Mouse (Mus musculus) c-Kit-positive CD71-positive TER-119-positive erythroid progenitor cells, embryonic 14.5 days (primary cell): ENCODE data around the gene Ankrd52.

Experiments used
- DNase-seq: peaks from one replicate; pipeline ENCODE4 v3.0.0-alpha.2; 2013; ENCODE audit warnings: low spot score

Ankrd52 gene

DNA sequence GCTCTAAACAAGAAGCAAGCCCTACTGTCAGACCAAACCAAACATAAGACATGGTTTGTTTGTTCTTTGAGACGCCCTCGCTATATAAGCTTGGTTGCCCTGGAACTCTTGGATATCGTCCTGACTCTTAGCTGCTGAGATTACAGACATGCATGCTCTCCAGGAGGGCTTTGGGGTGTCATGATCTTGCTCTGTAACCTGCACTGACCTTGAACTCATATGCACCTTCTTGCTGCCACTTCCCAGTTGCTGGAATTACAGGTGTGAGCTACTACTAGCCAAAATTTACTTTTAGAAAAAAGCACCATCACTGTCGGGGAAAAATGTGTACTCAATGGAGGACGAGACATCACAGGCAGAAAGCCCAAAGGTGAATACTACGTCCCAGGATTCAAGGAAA is 7.3 kb upstream of the Ankrd52 start:
- DNase-seq, result no peak

DNA sequence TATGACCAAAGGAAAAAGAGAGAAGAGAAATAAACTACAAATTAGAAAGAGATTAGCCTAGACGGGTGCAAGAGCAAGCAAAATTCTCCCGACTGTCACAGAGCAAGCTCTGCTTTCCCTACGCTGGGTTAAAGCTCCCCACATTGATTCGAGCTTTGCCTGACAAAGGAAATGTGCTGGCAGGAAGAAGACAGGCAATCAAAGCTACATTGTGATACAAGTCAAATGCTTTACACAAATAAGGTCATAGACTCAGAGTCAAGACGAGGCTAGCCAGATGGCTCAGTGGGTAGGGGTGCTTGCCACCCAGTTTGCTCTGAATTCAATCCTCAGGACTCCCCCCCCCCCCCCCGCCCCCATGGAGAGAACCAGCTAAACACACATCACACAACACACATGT is 6.9 kb upstream of the Ankrd52 start:
- no peak for DNase-seq

DNA sequence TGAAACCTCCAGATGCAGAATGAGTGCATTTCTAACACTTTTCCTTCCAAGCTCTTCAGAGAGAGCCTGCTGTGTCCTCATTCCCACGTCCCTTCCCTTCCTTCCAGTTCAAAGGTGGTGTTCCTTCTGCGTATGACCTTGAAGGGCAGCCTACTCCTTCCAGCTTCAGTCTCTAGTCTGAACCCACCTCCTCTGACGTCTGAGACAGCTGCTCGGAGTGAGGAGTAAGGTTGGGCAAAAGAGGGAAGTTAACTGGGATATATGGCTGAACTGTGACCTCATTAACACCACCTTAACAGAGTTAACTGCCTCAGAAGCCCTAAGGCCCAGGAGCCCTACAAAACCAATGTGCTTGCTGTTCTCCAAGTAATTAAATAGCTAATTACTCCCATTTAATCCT is 6.3 kb upstream of the Ankrd52 start:
- no peak for DNase-seq

DNA sequence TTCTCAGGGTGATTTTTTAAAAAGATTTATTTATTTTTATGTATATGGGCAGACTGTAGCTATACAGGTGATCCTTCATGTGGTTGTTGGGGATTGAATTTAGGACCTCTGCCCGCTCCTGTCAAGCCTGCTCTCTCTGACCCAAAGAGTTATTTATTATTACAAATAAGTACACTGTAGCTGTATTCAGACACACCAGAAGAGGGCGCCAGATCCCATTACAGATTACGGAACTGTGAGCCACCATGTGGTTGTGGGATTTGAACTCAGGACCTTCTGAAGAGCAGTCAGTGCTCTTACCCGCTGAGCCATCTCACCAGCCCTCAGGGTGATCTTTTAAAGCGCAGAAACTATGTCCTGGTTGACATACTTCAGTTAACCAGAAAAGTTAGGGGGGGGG is 4.8 kb upstream of the Ankrd52 start:
- DNase-seq, result no peak

DNA sequence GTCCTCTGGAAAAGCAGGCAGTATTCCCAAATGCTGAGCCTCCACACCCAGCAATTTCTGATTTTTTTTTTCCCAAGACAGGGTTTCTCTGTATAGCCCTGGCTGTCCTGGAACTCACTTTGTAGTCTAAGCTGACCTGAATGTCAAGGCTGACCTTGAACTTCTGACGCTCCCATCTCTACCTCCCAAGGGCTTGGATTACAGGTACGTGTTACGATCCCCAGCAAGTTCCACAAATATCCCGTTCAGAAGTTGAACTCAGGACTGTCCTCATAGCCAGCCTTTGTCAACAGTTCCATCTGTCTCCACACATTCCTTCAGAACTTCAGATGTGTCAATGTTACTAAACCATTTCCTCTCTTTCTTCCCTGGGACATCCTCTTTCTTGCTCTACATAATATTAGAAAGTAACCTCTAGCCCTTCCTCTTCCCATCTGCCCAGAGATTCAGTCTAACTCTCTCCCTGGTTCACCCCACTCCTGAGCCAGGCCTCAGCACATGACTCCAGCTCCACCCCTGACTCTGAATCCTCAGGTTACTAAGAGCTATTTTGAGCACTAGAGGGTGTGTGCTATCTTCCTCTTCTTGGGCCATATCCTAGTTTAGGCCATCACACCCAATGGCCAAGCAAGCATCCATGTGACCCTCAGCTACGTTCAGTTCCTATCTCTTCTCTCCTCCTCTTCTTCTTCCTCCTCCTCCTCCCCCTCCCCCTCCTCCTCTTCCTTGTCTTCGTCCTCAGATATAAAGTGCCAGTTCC is 3.7 kb upstream of the Ankrd52 start:
- DNase-seq, result no peak

DNA sequence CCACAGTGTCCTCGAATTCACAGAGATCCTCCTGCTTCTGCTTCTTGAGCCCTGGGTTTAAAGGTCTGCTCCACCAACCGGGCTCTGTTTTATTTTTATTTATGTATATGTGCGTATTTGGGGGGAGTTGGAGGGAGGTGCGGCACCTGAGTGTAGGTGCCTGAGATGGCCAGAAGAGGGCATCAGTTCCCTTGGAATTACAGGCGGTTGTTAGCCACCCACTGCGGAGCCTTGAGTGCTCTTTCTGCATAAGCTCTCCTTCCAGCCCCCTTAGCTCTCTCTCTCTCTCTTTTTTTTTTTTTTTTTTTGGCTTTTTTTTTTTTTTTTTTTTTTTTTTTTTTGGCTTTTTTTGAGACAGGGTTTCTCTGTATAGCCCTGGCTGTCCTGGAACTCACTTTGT is 2.5 kb upstream of the Ankrd52 start:
- no peak for DNase-seq

DNA sequence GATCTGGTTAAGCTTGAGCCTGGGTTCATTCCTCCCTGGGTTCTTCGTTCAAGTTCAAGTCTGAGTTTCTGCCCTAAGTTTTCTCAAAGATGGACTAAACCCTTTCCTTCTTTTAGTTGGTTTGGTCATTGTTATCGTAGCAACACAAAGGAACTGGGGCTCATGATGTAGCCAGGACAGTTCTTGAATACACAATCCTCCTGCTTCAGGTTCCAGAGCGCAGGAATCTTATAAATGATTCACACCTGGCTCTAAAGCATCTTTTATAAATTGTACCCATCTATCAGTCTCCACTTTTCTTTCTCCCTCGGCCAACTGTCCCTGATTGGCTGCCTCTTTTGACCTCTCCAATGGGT is 838 bp upstream of the Ankrd52 start:
- DNase-seq, result no peak

DNA sequence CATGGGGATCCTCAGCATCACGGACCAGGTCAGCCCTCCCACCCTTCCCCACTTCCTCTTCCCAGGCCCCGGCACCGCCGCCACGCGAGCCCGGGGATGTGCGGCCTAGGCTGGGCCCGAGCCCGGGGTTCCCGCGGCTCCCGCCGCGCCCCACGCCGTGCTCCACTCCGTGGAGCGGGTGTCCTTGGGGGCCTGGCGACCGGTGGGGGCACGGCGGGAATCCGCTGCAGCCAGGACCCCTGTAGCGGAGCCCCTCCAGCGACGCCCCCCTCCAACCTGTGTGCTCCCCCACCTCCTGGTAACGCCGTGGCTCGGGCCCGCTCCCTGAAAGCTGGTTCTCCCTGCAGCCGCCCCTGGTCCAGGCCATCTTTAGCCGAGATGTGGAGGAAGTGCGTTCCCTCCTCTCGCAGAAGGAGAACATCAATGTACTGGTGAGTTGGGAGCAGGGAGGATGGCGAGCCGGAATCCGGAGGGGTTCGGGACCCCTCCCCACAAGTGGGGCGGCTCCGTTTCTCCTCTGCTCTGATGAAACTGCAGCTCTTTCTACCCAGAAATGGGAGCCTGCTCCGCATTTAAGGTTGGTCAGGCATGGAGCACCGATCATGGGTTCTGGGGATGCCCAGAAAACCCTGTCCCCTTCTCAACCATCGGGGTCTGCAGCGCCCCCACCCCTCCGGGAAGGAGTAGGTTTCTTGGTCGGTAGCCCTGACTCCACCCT is 466 bp downstream of the Ankrd52 start:
- DNase-seq, result no peak

DNA sequence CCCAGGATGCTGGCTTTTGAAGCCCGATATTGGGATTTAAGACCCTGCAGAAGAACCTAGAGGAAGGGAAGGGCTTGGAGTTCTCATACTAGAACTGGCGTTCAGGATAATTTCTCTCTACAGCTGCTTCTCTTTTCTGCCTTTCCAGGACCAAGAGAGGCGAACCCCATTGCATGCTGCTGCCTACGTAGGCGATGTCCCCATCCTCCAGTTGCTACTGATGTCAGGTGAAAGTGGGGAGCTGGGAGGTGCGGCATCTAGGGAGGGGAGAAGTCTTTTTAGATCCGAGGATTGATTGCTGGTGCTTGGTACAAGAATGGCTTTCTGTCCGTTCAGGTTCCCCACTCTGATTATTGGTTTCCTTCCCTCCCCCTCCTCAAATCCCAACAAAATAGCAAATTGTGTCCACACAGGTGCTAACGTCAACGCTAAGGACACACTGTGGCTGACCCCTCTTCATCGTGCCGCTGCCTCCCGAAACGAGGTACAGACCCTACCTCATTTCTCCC is 1.1 kb downstream of the Ankrd52 start:
- DNase-seq, result no peak

DNA sequence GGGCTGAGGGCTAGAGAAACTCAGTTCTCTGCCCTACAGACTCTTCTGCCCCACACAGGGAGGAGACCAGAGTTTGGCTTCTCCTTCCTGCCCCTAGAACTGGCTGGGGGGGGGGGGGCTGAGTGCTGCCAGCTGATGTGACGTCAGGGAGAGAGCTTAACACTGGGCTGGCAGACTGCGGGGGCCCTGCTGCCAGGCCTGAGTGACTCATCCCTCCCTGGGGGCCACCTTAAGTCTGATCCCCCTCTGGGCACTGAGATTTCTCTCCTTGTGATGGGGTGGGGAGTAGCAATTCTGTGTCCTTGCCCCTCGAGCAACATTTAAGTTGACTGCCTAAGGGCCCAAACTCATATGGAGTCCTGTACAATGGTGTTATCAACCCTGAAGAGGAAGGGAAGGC is 1.5 kb downstream of the Ankrd52 start:
- DNase-seq, result no peak

DNA sequence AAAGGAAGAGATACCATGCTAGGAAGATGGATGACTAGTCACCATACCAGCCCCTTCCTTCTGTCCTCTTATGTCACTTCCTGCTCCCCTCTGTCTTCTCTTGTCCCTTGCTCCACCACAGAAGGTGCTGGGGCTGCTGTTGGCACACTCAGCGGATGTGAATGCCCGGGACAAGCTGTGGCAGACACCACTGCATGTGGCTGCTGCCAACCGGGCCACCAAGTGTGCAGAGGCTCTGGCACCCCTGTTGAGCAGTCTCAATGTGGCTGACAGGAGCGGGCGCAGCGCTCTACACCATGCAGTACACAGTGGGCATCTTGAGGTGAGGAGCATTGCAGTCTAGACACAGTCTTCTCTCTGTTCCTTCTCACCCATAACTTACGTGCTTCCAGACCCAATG is 2.3 kb downstream of the Ankrd52 start:
- no peak for DNase-seq

DNA sequence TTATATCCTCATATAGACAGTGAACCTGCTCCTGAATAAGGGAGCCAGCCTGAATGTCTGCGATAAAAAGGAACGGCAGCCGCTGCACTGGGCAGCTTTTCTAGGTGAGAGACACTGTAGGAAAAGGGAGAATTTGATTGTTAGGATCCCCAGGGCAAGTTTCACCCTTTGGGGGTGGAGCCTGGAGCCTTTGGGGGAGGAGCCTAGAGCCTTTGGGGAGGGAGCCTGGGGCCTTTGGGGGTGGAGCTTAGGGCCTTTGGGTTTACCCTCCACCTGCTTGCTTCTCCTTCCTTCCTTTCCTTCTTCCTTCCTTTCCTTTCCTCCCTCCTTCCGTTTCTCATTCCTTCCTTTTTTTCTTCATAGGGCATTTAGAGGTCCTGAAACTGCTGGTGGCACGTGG is 3.6 kb downstream of the Ankrd52 start:
- peak; percentile 56 for DNase-seq

DNA sequence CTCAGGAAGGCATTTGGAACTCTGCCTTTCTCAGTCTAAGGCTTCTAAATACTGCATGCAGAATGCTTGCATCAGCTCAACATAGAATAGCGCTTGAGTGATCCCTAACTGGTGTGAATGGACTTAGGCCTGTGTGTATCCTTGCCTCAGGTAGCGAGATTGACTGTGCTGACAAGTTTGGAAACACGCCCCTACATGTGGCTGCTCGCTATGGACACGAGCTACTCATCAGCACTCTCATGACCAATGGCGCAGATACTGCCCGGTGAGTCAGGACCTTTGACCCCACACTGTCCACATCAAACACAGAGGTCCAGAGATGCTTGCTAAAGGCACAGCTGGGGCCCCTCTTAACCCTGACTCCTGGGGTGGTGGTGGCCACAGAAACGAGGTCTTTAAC is 5.6 kb downstream of the Ankrd52 start:
- no peak for DNase-seq

DNA sequence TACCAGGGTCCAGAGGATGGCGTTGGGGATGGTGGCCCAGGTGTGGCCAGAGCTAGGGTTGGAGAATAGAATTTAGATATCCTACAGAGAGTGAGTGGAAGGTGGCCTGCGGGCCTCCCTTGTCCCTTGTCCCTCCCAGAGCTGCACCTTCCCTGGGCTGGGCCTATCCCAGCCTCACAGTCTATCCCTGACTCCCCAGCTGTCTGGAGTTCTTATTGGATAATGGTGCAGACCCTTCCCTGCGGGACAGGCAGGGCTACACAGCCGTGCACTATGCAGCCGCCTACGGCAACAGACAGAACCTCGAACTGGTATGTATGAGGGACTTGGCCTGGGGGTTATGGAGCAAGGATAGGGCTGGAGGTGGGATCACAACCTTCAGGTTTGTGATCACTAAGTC is 9.0 kb downstream of the Ankrd52 start:
- no peak for DNase-seq

DNA sequence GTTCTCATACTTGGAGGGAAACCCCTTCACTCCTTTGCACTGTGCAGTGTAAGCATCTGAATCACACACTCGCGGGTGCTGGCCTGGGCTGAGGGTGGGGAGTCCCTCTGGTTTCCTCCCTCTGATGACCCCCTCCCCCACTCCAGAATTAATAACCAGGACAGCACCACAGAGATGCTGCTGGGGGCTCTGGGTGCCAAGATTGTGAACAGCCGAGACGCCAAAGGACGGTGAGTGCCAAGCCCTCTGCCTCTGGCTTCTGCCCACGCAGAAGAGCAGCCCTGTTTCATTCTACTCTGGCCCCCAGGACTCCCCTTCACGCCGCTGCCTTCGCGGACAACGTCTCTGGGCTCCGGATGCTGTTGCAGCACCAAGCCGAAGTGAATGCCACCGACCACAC is 12.0 kb downstream of the Ankrd52 start:
- DNase-seq, result no peak

DNA sequence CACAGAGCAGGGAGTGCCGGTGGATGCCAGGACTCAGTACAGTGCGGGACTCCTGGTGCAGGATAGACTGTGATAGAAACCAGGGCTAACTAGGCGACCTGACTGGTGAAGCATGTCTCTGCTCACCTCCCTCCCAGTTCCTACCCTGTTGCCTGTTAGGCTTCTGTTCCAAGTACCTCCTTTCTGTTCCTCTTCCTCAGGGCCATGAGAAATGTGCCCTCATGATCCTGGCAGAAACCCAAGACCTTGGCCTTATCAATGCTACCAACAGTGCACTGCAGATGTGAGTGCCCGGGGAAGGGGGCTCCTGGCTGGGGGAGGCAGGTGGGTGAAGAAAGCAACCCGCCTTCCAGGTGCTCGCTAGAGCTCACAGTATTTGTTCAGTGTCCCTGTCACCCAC is 12.7 kb downstream of the Ankrd52 start:
- no peak for DNase-seq

DNA sequence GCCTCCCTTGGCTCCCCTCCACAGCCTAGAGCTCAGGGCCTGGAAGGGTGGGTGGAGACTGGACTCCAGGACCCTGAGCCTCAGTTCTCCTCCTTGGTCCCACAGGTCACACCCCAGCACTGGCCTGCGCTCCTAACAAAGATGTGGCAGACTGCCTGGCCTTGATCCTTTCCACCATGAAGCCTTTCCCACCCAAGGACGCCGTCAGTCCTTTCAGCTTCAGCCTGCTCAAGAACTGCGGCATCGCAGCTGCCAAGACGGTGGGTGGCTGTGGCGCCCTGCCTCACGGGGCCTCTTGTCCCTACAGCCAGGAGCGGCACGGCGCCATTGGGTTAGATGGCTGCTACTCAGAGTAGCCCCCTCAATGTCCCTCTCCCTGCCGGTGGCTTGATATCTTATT is 13.5 kb downstream of the Ankrd52 start:
- no peak for DNase-seq

DNA sequence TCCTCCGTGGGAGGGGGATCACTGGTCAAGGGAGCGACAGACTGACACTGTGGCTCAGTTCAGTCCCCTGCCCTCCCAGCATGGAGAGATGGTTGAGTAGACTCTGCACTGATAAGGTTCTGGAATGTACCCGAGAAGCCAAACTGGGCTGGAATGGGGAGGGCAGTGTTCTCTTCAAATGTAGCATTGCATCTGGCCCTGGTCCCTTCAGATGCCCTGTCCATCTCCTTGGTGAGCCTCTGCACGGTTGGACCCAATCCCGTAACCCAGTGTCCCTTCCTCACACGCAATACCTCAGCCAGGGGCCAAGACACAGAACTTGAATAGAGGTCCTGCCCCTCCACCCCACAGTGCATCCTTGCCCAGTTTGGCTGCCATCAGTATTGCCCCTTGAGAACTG is 14.9 kb downstream of the Ankrd52 start:
- no peak for DNase-seq

DNA sequence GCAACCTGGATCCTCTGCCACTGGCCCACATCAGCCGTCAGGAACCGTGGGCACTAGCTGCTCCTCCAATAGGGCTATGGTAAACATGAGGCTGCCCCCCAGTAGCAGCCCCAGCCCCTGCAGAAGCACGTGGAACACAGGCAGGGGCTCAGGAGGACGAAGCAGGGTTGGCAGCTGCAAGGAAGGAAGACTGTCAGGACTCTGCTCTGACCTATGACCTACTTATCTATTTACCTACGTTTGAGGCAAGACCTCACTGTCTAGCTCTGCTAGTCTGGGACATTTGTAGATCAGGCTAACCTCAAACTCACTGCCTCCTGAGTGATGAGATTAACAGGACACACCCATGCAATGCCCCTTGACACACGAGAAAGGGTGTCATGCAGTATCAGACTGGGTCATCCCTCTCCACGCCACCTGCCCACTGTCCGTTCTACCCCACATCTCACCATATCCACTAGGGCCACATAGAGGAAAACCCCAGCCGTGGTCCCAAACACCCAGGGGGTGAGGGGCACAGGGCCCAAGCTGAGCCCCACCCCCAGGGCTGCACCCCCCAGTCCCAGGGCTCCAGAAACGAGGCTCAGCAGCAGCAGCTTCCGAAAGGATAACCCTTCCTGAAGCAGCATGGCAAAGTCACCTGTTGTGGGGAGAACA is 19.2 kb downstream of the Ankrd52 start:
- no peak for DNase-seq

DNA sequence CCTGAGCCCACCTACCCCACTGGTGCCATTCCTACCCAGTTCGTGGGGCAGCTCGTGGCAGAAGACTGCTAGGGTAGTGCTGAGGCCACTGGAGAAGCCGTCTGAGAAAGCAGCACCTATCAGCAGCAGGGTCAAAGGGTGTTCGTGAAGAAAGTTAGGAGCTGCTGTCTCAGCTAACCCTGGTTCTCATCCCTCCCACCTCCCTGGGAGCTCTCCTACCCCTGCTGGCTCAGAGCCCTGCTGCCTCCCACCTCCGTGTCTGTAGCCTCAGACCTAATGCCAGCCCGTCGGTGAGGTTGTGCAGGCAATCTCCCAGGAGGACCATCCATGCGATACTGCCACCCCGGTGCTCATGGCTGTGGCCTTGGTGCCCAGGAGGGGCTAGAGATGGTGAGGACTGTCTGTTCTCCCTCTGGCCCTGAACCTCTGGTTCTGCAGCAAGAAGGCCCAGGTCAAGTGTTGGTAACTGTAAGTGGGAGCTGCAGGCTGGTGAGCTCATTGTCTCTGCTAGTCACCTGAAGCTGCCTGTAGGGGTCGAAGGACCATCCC is 19.9 kb downstream of the Ankrd52 start:
- no peak for DNase-seq

DNA sequence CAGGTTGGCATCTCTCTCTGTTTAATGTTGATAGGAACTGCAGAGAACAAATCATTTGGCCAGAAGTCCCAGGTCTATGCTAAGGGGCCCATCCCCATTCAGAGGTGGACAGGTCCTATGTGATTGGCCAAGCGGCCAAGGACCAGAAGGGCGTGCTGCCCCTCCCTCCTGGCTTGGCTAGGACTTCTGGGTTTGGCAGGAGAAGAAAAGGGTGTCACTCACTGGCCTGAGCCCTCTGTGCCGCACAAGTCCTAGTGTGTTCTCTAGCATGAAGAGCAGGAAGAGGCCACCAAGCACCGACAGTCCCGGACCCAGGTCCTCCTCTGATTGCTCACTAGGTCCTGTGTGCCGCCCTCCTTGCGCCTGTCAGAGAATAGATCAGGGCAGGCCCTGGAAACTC is 20.6 kb downstream of the Ankrd52 start:
- DNase-seq, result no peak

DNA sequence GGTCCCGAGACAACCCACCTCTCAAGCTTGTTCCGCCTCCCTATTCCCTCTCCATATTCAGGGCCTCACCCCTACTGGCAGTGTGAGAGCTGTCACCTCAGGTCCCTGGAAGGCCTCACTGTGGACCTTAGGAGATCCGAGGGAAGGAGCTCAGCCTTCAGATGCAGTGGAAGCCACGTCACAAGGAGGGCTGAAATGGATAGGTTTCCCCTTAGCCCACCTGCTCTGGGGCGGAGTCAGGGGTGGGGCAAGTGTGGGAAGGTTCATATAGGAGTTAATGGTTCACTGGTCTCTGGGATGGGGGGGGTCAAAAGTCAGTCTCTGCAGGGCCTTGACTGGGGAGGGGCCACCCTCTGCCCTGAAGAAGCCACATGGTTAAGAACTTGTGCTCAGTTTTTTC is 23.4 kb downstream of the Ankrd52 start:
- DNase-seq, result no peak

DNA sequence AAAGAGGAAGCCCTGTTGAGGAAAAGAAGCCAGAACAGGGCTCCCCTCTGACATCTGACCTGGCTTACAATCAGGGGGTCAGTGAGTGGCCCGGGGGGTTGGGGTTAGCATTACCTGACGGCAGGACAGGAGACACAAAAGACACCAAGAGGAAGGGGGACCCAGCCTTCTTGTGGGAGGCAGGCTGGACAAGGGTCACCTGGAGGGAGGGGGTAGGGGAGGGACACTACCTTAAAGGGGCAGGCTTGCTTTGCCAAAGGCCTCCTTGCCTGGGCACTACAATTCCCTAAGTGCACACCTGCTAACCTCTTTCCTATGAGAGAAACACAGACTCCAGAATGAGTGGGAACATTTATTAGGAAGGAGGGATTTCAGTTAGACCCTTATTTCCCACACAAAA is 24.1 kb downstream of the Ankrd52 start, which contains the start of gene Slc39a5:
TSS of gene Slc39a5 (minus strand) at position 174 of the 400 bp plus-strand sequence.
- no peak for DNase-seq
